Mouse (Mus musculus) neural tube, embryonic 11.5 days (tissue): ENCODE results near the gene Eps8l1. TPM values are rescaled to one million over a fixed set of nuclear protein-coding genes. Genes with fewer than 3 reads are reported as not detected.
"Not testable (repeated sequence)": the region's sequence is repeated elsewhere in the genome, so short reads cannot be mapped to it uniquely, and the experiment has no call there.

Experiments
- ATAC-seq: fragments of 200-750 bp; cut with Nextera tagmentation; 2 replicates; pipeline ENCODE4 v1.8.0; 2017; ENCODE audit warnings: moderate number of reproducible peaks, mild to moderate bottlenecking, moderate TSS enrichment, moderate library complexity; ENCODE audit not compliant: insufficient read depth, low FRiP score, low TSS enrichment
- DNase-seq: peaks from one replicate; pipeline ENCODE4 v3.0.0-alpha.2; 2015; ENCODE audit warnings: low spot score
- H3K27ac ChIP-seq: fragments of 300-500 bp; sonication (generic); 2 replicates; pipeline ENCODE4 v1.5.1; 2014; ENCODE audit warnings: low read depth, mild to moderate bottlenecking, low read length
- H3K27me3 ChIP-seq: fragments of 300-500 bp; sonication (generic); 2 replicates; pipeline ENCODE4 v1.6.1; 2014; ENCODE audit warnings: mild to moderate bottlenecking, low read length, mixed read lengths; ENCODE audit not compliant: control insufficient read depth, insufficient read depth
- H3K36me3 ChIP-seq: fragments of 300-500 bp; sonication (generic); 2 replicates; pipeline ENCODE4 v1.6.1; 2014; ENCODE audit warnings: mild to moderate bottlenecking, low read length, moderate library complexity, mixed read lengths; ENCODE audit not compliant: control insufficient read depth, insufficient read depth
- H3K4me1 ChIP-seq: fragments of 300-500 bp; sonication (generic); 2 replicates; pipeline ENCODE4 v1.6.1; 2014; ENCODE audit warnings: low read length, mixed read lengths; ENCODE audit not compliant: control insufficient read depth, insufficient read depth
- H3K4me2 ChIP-seq: fragments of 300-500 bp; sonication (generic); 2 replicates; pipeline ENCODE4 v1.6.1; 2014; ENCODE audit warnings: low read depth, mild to moderate bottlenecking, moderate library complexity
- H3K4me3 ChIP-seq: fragments of 300-500 bp; sonication (generic); 2 replicates; pipeline ENCODE4 v1.5.1; 2014; ENCODE audit warnings: low read depth, low read length
- H3K9ac ChIP-seq: fragments of 300-500 bp; sonication (generic); 2 replicates; pipeline ENCODE4 v1.6.1; 2014; ENCODE audit warnings: mild to moderate bottlenecking, low read length
- H3K9me3 ChIP-seq: fragments of 300-500 bp; sonication (generic); 2 replicates; pipeline ENCODE4 v1.6.1; 2016; ENCODE audit warnings: low read length; ENCODE audit not compliant: control insufficient read depth
- WGBS: fragments of 180-500 bp; shearing (Covaris S2); extraction: QIAGEN DNeasy Blood & Tissue Kit; methylation state at CpG from one replicate; pipeline ENCODE4 v1.1.7; 2014; 5-methylcytosine and 5-hydroxymethylcytosine counted together
- polyA plus RNA-seq: library from polyadenylated mRNA; unstranded; fragments of >200 nt; fragmentation: Nextera tagmentation; extraction: Ambion mirVana; gene quantifications from 2 replicates; pipeline ENCODE4 v1.2.1, GENCODE M21; 2014

Eps8l1 gene
- 4.6 and 4.7 TPM in 2 replicates for polyA plus RNA-seq

DNA sequence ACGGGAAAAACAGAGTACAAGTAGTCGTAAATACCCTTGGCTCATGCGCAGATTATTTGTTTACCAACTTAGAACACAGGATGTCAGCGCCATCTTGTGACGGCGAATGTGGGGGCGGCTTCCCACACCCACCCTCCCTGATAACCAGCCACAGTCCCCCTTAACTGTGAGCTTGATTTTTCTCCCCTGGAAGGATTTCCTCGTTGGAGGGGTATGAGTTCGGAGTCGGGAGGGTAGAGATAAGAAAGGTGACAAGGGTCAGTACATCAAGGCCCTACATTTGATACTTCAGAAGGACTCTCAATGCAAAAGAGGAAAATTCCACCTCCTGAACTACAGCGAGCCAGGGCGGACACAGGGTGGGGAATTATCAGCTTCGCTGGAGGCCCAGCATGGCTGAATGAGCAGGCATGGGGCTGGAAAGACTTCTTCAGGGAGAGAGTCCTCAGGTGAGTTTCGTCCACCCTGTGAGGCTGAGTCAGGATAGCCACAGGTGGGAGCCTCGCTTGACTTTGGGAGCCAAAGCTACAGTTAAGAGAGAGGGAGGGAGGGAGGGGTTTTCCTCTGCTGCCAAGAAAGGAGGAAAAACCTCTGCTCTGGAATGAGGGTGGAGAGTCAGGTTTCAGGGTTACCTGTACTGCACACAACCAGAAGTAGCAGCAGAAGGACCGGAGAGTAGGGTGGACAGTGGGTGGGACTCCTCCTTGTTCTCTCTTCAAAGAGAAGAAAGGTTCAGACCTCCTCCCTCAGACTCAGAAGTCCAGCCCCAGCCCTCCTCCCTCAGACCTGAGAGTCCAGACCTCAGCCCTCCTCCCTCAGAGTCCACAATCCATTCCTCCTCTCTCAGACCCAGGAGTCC is at the start of gene Eps8l1:
Gene Eps8l1 (plus strand): TSS at position 99 of the 859 bp plus-strand sequence.
- Histone ChIP-seq H3K4me1 (no peaks in the 10 kb centered on the region), H3K9ac (no peak within 1 kb of the TSS), H3K9me3 (no peaks in the 10 kb centered on the region), H3K36me3 (no peaks in the 10 kb centered on the region), H3K4me3 (no peak within 1 kb of the TSS), H3K4me2 (peak within 1 kb of the TSS; percentile 22; the same call in 1 of the 2 replicates), H3K27ac (no peak within 1 kb of the TSS), H3K27me3 (no peaks in the 10 kb centered on the region)
- DNase-seq, result no peak
- WGBS, result 71% methylated on average over 13 of the region's 16 CpGs
- no peak for ATAC-seq

- not testable (repeated sequence) for H3K27ac ChIP-seq, ATAC-seq, H3K9ac ChIP-seq, H3K4me1 ChIP-seq, H3K4me2 ChIP-seq, H3K27me3 ChIP-seq, H3K4me3 ChIP-seq, DNase-seq, H3K36me3 ChIP-seq, H3K9me3 ChIP-seq
- WGBS, result 95% methylated on average over 15 of the region's 15 CpGs
These were observed 48.1 kb upstream of the Eps8l1 start for GRCm38 (mm10) chr7:4412406-4412805.

DNA sequence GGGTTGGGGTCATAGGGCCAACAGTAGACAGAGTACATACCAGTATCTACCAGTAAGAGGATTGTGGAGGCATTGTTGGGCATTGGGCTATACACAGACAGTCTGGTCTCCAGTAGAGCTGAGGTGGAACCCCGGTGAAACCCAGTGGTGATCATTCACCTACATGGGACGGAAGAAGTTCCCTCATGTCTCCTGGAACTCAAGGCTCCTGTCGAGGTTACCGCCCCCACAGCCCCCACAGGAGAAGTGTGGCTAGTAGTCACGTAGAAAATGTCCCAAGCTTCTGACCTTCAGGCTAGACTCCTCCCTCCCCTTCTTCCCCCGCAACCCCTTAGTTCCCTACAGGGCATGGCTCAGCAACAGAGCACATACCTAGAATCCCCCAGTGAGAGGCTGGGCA is 40.8 kb upstream of the Eps8l1 start:
- no peak overlapping the region for H3K9ac ChIP-seq
- H3K36me3 ChIP-seq, result no peaks in the 10 kb centered on the region
- H3K4me2 ChIP-seq, result no peak overlapping the region
- H3K9me3 ChIP-seq, result no peaks in the 10 kb centered on the region
- H3K27ac ChIP-seq, result no peak overlapping the region
- H3K4me3 ChIP-seq, result no peak overlapping the region
- no peak for DNase-seq
- WGBS, result 83% methylated on average over 6 of the region's 6 CpGs
- ATAC-seq, result no peak
- H3K4me1 ChIP-seq, result no peaks in the 10 kb centered on the region
- no peaks in the 10 kb centered on the region for H3K27me3 ChIP-seq

DNA sequence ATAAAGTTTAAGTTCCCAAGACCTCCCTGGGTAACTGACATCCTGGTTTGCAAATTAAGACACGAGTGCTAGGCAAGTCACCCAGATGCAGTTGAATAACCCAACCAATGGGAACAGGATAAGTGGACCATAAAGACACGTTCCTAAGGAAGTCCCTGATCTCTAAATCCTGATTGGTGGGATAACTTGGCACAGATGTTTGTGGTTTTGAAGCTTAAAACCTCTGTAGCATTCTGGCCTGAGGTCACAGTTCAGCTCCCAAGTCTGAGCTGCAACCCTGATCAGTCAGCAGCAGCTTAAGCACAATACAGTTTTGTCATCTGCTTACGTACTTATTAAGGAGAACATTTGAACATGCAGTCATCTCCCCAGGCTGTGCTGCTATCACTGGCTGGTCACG is 40.2 kb upstream of the Eps8l1 start:
- no peak overlapping the region for H3K9ac ChIP-seq
- no peaks in the 10 kb centered on the region for H3K4me1 ChIP-seq
- H3K27me3 ChIP-seq, result no peaks in the 10 kb centered on the region
- ATAC-seq (no peak), DNase-seq (no peak)
- H3K4me2 ChIP-seq, result no peak overlapping the region
- H3K27ac ChIP-seq, result no peak overlapping the region
- no peaks in the 10 kb centered on the region for H3K36me3 ChIP-seq
- no peak overlapping the region for H3K4me3 ChIP-seq
- no peaks in the 10 kb centered on the region for H3K9me3 ChIP-seq
- 68% methylated on average over 4 of the region's 4 CpGs for WGBS

DNA sequence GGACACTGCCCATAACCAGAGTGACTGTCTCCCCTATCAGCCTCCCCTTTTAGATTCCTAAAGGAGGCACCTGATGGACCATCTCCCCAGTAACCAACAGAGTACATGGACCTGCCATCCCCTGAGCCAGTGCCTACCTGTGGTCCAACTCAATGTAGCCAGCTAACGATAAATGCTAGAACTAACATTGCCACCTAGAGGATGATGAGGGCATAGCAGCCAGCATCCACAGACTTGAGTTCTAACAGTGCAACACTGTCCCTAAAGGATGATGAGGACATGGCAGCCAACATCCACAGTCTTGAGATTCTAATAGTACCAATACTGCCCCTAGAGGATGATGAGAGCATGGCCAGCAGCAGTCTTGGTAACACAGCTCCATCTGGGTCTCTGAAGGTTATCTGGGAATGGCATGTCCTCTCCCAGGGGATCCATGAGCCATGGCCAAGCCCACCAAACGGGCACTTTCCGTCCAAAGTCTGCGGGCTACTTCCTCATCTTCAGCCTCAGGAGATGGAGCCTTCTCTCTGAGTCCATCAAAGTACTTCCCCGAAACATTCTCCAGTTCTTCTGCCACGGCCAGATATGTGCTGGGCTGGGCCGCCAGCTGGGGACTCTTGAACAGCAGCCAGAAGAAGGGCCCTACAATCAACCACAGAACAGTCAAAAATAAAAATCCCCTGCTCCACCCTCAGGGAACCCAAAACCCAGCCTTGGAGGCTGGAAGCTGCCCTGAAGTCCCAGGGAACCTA is 33.1 kb upstream of the Eps8l1 start:
- ATAC-seq (peak; percentile 81), DNase-seq (peak; percentile 87)
- H3K4me3 ChIP-seq, result no peak overlapping the region
- peaks cover 12% of the 10 kb centered on the region for H3K36me3 ChIP-seq
- H3K4me2 ChIP-seq, result no peak overlapping the region
- 82% methylated on average over 7 of the region's 7 CpGs for WGBS
- no peak overlapping the region for H3K27ac ChIP-seq
- no peaks in the 10 kb centered on the region for H3K27me3 ChIP-seq
- no peaks in the 10 kb centered on the region for H3K9me3 ChIP-seq
- no peak overlapping the region for H3K9ac ChIP-seq
- H3K4me1 ChIP-seq, result no peaks in the 10 kb centered on the region

DNA sequence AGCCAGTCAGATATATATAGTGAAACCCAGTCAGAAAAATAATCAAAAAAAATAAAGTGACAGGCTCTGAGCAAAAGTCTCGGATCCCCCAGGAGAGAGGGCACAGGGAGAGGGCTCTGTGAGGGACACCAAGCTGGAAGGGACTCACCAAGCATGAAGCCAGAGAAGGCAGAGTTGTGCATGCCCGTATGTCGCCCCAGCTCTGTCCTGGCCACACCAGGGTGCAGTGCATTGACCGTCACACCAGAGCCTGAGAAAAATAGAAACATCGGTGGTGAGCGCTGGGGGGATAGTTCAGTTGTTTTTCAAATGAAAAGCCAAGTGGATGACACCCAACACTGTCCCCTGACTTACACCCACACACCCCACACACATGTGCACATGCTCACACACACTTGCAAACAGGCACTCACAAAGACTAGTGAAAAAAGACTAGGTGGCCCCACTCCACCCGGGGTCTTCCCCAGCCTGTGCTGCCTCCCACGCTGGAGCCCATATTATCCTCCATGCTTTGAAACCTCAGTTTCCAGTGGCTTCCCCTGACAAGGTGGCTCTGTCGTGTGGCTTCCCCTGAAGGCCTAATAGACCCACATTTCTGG is 30.1 kb upstream of the Eps8l1 start:
- H3K9ac ChIP-seq, result no peak overlapping the region
- 93% methylated on average over 9 of the region's 9 CpGs for WGBS

GRCm38 (mm10) chr7:4431548-4431947 is 28.9 kb upstream of the Eps8l1 start:
- H3K4me1 ChIP-seq, result no peaks in the 10 kb centered on the region

More for the DNA sequence above, 30.1 kb upstream of the Eps8l1 start:
- no peaks in the 10 kb centered on the region for H3K9me3 ChIP-seq
- DNase-seq (no peak), ATAC-seq (no peak)
- no peaks in the 10 kb centered on the region for H3K27me3 ChIP-seq
- no peak overlapping the region for H3K27ac ChIP-seq
- no peaks in the 10 kb centered on the region for H3K4me1 ChIP-seq
- H3K4me3 ChIP-seq, result no peak overlapping the region
- H3K4me2 ChIP-seq, result no peak overlapping the region
- H3K36me3 ChIP-seq, result peaks cover 15% of the 10 kb centered on the region

GRCm38 (mm10) chr7:4432026-4432425 is 28.4 kb upstream of the Eps8l1 start:
- DNase-seq, result no peak
- ATAC-seq, result no peak
- no peaks in the 10 kb centered on the region for H3K27me3 ChIP-seq
- no peak overlapping the region for H3K4me2 ChIP-seq
- H3K4me1 ChIP-seq, result no peaks in the 10 kb centered on the region
- H3K36me3 ChIP-seq, result peaks cover 10% of the 10 kb centered on the region
- H3K9me3 ChIP-seq, result no peaks in the 10 kb centered on the region
- no peak overlapping the region for H3K27ac ChIP-seq
- H3K4me3 ChIP-seq, result no peak overlapping the region
- 88% methylated on average over 8 of the region's 8 CpGs for WGBS
- H3K9ac ChIP-seq, result no peak overlapping the region

More at GRCm38 (mm10) chr7:4431548-4431947, 28.9 kb upstream of the Eps8l1 start:
- Histone ChIP-seq H3K36me3 (peaks cover 10% of the 10 kb centered on the region), H3K4me3 (no peak overlapping the region), H3K9me3 (no peaks in the 10 kb centered on the region), H3K27ac (no peak overlapping the region), H3K4me2 (no peak overlapping the region), H3K27me3 (no peaks in the 10 kb centered on the region), H3K9ac (no peak overlapping the region)
- 77% methylated on average over 6 of the region's 6 CpGs for WGBS
- DNase-seq (peak; percentile 77), ATAC-seq (no peak)
